Mouse (Mus musculus) G1E-ER4 (cell line): ENCODE measurements around the gene Cnot4. TPM values are rescaled to one million over a fixed set of nuclear protein-coding genes. Genes with fewer than 3 reads are reported as not detected.
A peak's percentile ranks its signal among the peaks of the same experiment; 100 is the strongest.

Source experiments
- GATA1 ChIP-seq: IDR thresholded peaks from one replicate; pipeline ENCODE4 v1.8.0; 2012; ENCODE audit warnings: low read length, inconsistent platforms
- polyA plus RNA-seq: library from polyadenylated mRNA; stranded (reverse); fragments of >175 nt; gene quantifications from 2 replicates; pipeline ENCODE4 v1.2.3, GENCODE M21; 2012

Gene Cnot4
- polyA plus RNA-seq, 1 experiment: 2.6 TPM

DNA sequence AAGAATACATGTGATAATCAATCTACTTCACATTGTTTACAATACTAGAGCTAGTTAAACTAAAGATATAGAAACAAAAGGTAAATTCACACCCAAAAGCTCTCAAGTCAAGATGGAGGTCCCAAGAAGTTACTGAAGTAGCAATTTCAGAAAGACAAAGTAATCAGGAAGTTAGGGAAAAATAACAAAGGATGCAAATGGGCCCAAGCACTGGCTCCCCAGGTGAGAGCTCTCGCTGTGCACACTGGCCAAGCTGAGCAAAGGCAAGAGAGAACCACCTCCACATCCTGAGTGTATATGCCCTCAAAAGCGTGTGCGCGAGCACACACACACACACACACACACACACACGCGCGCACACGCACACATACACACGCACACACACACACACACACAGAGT is 58.4 kb downstream of the Cnot4 start:
- no peak for TF ChIP-seq GATA1

DNA sequence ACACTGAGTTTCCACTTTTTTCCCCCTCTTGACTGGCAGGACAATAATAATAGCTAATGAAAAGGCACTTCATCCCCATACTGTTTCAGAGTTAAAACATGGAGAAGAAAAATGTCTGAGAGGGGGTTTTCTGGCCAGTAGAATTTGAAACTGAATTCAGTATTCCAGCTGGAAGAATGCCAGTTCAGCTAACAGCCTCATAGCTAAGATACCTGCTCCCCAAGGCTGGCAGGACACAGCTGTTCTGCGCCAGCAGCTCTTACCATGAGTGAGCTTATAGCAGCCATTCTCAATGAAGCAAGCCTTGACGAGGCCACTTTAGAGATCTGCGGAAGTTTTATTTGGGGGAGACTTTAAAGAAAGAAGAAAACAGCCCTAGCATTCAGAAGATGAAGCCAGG is 62.3 kb downstream of the Cnot4 start:
- no peak for TF ChIP-seq GATA1

DNA sequence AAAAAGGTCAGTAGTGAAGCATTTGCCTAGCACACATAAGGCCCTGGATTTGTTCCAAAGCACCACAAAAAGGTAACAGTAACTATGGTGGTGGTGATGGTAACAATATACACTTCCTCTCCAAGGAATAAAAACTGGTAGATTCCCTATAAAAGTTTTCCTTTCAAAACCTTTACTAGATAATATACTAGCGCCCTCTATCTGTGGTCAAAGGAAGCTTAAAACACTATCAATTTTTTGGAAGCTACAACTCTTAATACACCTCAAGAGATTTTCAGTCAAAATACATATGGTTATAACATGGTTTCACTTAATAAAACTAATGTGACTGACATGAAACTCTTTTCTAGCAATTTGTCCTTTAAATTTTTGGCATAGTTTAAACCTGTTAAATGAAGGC is 71.1 kb downstream of the Cnot4 start:
- no peak for TF ChIP-seq GATA1

DNA sequence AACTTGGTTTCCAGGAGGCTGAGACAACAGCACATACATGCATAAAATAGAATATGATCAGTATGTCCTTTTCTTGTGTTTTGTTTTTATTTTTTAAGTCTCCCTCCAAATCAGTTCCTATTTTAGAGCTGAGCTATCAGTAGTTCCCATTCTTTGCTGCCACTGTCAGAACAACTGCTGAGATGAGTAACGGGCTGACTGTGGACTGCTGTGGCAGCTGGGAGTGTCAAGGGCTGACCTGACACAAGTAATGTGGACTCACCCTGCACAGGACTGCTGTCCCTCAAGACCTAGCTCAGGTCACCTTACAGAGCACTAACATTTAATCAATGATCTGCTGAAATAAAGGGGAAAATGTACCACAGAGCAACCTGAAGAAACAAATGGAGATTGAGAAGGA is 90.4 kb downstream of the Cnot4 start:
- no peak for TF ChIP-seq GATA1

DNA sequence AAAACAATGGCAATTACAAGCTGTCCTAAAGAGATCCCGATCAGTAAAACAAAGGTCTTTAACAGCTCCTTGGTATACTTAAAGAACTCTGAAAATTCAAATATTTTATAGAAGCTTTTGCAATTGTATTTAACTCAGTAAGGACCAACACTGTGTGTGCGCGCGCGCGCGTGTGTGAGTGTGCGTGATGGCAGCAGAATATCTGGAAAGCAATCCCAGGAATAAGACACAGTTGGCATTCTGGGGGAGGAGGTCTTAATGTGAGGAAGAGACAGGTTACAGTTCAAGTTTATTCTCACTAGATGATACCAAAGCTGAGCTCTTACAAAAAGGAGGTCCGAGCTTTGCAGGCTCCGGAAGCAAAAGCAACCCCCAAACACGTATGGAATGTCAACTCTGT is 100.2 kb downstream of the Cnot4 start:
- TF ChIP-seq GATA1: no peak

DNA sequence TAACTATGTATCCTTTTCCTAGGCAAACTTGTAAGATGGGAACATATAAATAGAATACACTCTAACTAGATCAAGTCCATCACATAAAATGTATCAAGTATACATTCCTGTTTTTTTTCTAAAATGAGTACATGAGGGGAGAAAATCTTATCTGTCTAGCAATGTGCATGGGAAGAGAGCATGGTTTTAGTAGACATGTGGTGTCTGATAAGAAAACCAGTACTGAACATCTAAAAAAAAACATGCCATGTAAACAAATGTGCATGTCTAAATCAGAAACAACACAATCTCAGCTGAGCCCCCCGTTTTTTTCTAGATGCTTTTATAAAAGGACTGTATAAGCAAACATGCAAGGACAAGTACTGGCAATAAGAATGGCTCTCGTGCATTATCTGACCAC is 100.8 kb downstream of the Cnot4 start:
- peak; percentile 33 for TF ChIP-seq GATA1

DNA sequence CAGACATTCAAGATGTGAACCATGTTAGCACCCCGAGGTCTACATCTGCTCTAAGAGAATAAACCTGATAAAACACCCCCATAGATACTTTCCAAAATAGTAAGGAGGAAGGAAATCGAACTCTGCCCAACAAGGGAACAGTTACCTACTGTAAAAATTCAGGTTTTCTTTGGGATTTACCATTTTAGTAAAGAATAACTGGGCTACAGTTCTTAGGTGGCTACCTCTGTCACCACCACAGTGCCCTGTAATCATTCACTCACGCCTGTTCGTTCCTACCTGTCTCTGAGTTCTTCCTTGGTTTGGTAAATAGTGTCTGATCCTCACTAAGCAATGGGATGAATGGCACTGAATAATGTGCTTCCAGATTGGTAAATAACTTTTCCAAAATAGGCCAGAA is 102.7 kb downstream of the Cnot4 start:
- no peak for TF ChIP-seq GATA1

DNA sequence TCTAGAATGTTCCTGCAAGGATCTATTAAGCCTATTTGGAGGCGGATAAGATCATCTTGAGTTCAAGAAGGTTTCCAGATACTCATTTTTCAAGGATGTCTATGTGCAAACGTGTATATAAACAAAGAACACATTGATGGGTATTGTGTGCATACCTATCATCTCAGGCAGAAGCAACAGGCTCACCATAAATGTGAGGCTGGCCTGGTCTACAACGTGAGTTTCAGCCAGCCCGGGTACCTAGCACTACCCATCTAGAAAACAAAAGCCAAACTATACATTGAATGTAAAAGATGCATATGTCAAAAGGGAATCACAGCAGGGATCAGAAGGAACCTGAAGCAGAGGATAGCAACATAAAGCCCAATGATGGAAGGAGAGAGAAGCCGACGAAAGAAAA is 103.3 kb downstream of the Cnot4 start:
- no peak for TF ChIP-seq GATA1

DNA sequence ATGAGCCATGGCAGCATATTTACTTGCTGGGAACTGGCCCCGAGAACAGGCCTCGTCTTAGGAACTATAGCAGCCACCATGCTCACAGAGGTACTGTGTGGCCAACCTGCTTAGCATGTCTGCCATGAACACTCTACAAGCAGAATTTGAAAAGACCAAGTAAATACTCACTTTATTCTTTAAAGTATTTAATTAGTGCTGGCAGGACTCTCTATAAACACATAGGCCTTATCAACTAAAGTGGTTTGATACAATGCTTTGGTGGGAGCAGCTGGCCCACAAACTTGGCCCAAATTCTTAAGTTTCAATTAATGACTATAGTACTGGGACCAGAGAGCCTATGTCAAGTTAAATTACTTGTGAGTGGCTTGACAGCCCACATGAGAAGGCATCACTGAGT is 105.5 kb downstream of the Cnot4 start:
- TF ChIP-seq GATA1: no peak

DNA sequence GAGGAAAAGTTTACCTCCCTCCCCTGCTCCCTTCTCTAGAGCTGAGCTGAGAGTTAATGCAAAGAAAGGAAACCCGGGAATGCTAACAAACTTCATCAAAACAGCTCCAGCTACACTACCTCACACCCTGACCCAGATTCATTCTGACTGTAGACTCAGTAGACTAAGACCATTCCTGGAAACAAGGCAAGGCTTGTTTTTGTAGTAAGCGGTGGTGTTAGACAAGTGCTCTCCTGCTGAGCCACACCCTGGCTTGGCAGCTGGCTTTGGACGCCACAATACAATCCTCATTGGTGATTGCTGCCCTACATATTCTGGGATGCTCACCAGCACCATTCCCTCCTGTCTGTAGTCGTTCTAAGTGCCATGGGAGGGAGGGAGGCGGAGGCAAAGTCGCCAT is 106.3 kb downstream of the Cnot4 start:
- TF ChIP-seq GATA1: no peak

DNA sequence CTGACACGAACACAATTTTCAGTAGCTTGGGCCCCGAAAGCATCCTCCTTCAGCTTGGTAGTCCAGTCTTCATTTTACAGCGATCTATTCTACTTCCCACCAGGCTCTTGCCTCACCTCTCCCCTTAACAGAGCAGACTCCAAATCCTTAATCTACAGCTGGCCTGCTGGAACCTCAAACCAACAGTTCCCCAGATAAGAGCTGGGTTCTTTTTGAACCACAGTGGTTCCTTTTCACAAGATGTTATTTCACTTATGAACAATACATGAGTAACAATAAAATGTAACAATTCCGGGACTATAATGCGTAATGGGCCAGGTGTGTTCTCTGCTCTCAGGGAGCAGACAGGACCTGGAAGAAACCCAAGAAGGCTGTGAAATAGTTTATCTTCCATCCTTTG is 116.9 kb downstream of the Cnot4 start:
- TF ChIP-seq GATA1: no peak

DNA sequence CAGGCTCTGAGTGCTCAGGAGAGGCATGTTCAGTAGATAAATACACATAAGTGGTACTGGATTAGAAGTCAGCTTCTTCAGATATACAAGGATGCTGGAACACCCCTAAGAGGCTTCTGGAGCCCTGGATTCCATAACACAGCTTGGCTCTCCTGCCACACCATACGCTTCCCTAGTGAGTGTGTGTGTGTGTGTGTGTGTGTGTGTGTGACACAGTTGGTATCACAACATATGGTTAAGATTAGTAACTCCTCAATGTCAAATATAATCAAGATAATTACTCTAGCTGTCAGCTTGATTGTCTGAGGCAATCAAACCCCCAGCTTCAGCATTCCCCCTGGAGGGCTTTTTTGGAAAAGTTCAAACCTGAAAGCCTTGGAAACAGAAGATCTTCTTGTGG is 121.6 kb downstream of the Cnot4 start:
- TF ChIP-seq GATA1: no peak

DNA sequence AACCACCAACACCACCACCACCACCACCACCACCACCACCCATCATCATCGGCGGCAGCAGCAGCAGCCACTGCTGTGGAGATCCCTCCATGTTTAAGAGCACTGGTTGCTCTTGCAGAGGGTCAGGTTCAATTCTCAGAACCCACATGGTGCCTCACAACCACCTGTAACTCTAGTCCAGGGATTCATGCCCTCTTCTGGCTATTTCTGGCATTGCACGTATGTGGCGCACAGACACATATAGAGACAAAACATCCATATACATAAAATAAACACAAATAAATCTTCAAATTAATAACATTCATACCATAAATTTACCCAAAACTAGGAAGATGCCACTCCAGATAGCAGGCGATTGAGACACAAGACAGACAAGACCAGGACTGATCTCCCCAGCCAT is 122.8 kb downstream of the Cnot4 start:
- no peak for TF ChIP-seq GATA1

DNA sequence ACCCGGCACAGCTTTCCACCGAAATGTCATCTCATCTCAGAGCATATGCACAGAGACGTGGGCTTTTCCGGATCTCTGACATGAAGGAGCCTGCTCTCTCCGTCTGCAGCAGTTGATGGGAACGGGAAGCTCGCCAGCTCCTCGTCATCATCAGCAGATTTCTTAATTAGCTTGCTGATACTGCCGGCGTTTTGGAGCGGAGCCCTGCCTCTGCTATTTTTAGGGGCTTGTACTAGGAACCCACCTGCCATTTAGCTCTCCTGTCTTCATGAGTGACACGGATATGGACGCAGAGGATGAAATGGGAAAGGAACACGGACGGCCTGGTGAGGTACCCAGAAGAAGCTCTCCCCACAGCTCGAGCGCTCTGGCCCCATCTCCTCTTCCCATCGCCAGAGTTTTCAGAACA is 131.3 kb downstream of the Cnot4 start:
- TF ChIP-seq GATA1: no peak

DNA sequence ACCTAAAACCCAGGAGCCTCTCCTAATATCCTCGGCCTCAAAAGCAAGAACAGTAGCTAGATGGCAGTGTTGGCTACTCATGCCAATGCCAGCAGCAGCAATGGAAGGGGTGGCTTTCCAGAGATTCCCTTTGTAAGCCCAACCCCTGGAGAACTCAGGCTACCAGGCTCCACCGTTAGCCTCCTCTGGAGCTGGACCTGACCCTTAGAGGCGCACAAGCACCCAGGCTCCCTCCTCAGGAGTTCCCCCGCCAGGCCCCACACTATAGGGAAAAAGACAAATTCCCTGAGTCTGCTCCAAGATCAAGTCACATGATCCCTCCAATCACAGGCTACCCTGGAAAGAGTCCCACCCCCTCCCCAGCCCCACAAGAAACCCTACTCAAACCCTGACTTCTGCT is 134.4 kb downstream of the Cnot4 start:
- no peak for TF ChIP-seq GATA1

DNA sequence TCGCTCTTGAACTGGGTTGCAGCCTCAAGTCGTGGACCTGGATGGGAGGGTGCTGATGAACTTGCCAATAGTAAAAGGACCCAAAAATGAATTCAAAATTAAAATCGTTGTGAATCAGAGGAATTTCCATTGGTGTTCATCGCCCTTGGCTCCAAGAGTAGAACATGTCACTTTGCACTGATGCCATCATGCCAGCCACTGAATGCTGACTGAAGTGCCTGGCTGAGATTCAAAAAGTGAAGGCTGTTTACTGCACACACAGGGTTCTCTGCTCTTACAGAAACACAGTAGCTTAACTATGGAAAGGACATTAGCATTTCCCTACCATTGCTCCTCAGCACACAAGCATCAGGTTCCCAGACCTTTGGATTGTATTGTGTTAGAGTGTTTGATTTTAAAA is 137.0 kb downstream of the Cnot4 start:
- no peak for TF ChIP-seq GATA1

DNA sequence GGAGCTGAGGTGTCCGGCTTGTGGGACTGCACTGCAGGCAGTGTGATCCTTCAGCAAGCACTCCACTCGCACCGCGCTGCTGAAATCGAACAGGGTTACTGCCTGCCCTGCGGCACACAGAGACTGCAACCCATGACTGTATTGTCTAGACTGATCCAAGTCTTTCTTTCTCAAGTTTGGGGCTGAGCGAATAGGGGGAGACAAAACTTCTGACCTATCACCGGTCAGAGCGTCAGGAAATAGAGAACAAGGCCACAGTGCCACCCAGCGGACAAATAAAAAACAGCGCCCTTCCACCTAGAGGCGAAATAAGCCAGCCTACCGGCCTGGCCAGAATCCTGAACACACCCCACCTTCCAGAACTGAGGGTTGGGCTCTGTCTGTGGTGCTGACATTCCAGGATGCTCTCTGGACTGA is 138.3 kb downstream of the Cnot4 start:
- no peak for TF ChIP-seq GATA1

DNA sequence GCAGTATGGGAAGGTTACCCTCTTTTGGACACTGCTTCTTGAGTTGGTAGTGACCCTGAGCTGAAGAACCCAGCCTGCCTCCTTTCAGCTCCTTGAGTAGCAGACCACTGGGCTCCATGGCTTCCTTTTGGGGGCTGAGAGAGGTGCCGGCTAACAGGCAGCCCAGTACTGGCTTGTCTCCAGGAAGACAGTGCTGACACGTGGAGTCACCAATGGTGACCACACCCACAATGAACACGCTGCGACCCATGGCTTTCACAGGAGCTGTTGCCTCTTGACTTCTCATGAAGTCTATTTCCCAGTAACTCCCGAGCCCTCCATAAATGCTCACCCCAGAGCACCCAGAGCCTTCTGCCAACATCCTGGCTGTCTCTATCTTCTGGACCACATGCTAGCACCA is 138.8 kb downstream of the Cnot4 start:
- TF ChIP-seq GATA1: no peak

DNA sequence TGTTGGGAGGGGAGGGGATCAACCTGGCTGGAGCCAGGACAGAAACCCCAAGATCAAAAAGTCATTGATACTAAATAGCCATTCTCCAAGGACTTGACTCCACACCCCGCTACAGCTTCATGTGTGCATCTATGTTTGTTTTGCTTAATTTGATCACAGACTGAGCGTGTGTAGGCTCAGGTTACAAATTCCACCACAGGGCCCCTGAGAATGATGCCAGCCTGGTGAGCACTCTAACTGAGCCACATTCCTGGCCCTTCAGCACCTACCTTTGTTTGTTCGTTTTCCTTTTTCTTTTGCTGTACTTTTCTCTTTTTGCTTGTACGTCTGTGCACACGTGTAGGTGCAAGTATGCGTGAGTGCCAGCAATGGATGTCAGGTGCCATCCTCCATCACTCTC is 144.3 kb downstream of the Cnot4 start:
- no peak for TF ChIP-seq GATA1
